Mouse (Mus musculus) bone marrow macrophage, adult 2 months (primary cell): ENCODE data around the gene Cd46.

Source experiments
- CTCF ChIP-seq: IDR thresholded peaks from 2 replicates; pipeline ENCODE4 v1.5.1; 2012; ENCODE audit warnings: low read depth, mild to moderate bottlenecking, low read length, moderate library complexity
- POLR2A ChIP-seq: IDR thresholded peaks from 2 replicates; pipeline ENCODE4 v1.6.1; 2012; ENCODE audit warnings: mild to moderate bottlenecking, low read depth, low read length, borderline replicate concordance

DNA sequence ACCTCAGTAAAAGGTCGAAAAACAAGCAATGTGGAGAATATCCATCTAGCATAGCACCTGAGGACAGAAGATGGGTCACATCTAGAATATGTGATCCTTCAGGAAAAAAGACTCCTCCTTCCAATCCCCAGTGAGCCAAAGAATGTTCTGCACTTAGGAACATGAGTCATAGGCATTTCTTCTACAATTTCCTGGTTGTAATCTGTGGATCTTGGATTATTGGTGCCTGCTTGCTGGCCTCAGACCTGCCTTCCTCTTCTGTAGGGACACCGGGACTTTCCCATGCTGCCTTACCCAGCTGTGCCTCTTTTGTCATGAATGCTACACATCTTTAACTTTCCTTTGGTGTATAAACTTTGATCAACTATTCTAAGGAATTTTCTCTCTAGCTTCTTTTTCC, 79.5 kb downstream of the Cd46 start:
- TF ChIP-seq CTCF (no peak), POLR2A (no peak)
